Mouse (Mus musculus) C3H10T1/2 (cell line): Measurements from ENCODE around the gene Olfr45. TPM values are rescaled to one million over a fixed set of nuclear protein-coding genes. Genes with fewer than 3 reads are reported as not detected.

Source experiments
- polyA plus RNA-seq, 2 experiments: library from polyadenylated mRNA; unstranded; fragments of >200 nt; fragmentation: generic; extraction: Trizol; gene quantifications; one replicate each; pipeline ENCODE4 v1.2.1; 2012; ENCODE audit warnings: missing spikeins in 2 of 2

The Olfr45 gene
- polyA plus RNA-seq: not detected

DNA sequence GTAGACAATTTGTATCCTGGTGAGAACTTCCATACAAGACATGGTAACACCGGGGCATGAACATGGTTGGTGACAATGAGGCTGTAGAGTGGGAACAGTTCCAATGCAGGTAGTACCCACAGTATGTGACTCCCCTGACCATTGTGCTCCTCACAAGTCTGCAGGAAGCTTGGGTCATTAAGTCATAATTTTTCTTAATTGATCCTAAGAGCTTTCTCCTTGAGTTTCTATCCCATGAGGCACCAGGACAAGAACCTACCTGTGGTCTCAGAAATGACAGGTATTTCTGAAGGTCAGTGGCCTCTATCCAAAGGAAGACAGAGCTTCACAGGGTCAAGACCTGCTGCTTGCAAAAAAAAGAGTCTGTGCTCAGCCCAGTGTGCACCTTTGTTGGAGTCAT is at the start of gene Olfr45:
TSS of gene Olfr45 (plus strand) at position 301 of the 400 bp plus-strand sequence.

DNA sequence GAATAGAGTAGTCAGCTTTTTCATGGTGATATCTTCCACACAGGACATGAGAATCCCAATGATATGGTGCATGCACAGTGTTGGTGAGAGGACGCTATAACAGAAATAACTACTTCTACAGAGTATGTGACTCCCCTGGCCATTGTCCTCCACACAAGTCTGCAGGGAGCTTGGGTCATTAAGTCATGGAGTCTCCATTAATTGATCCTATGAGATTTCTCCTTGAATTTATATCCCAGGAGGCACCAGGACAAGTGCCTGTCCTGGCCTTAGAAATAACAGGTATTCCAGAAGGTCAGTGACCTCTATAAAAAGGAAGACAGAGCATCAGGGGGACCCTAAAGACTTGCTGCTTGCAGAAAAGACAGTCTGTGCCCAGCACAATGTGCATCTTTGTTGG is 35.6 kb upstream of the Olfr45 start, which contains the start of gene Olfr53:
TSS of gene Olfr53 (plus strand) at position 301 of the 400 bp plus-strand sequence.

DNA sequence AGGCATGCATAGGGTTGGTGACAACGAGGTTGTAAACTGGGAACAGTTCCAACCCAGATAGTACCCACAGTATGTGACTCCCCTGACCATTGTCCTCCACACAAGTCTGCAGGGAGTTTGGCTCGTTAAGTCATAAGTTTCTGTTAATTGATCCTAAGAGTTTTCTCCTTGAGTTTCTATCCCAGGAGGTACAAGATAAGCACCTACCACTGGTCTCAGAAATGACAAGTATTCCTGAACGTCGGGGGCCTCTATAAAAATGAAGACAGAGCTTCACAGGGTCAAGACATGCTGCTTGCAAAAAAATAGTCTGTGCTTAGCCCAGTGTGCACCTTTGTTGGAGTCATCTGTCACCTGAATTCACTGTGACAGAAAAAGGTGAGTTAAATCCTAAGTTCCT is 22.1 kb upstream of the Olfr45 start, which contains the start of gene Olfr539:
TSS of gene Olfr539 (plus strand) at position 301 of the 400 bp plus-strand sequence.

DNA sequence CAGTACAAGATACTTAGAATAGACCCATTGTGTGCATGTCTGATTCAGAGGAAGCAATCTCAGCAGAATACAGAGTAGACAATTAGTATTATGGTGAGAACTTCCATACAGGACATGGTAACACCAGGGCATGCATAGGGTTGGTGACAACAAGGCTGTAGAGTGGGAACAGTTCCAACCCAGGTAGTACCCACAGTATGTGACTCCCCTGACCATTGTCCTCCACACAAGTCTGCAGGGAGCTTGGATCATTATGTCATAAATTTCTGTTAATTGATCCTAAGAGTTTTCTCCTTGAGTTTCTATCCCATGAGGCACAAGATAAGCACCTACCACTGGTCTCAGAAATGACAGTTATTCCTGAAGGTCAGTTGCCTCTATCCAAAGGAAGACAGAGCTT is 15.2 kb downstream of the Olfr45 start, which contains the start of gene Olfr541:
TSS of gene Olfr541 (plus strand) at position 301 of the 400 bp plus-strand sequence.

Other genes with a start within 250 kb of the Olfr45 start
- not detected for gene Olfr533, start 218.6 kb upstream of the Olfr45 start, polyA plus RNA-seq
- not detected for gene Olfr535, start 197.7 kb upstream of the Olfr45 start, polyA plus RNA-seq
- gene Olfr536, start 174.6 kb upstream of the Olfr45 start, polyA plus RNA-seq: not detected
- not detected for gene Olfr538, start 114.1 kb upstream of the Olfr45 start, polyA plus RNA-seq
- under 1 TPM in 1 of 2 experiments, not detected in 1; under 0.01 TPM for gene Olfr46, start 80.7 kb upstream of the Olfr45 start, polyA plus RNA-seq
- not detected for gene Olfr61, start 53.0 kb upstream of the Olfr45 start, polyA plus RNA-seq
- gene Olfr53, start 35.5 kb upstream of the Olfr45 start, polyA plus RNA-seq: not detected
- gene Olfr539, start 22.0 kb upstream of the Olfr45 start, polyA plus RNA-seq: under 1 TPM in 1 of 2 experiments, not detected in 1; under 0.01 TPM
- not detected for gene Olfr541, start 15.3 kb downstream of the Olfr45 start, polyA plus RNA-seq
- under 1 TPM in 1 of 2 experiments, not detected in 1; 0.01 TPM for gene Cyp2e1, start 81.8 kb downstream of the Olfr45 start, polyA plus RNA-seq
- gene Syce1, start 105.9 kb downstream of the Olfr45 start, polyA plus RNA-seq: not detected
- gene Zfp941, start 140.2 kb downstream of the Olfr45 start, polyA plus RNA-seq: under 1 TPM in 1 of 2 experiments, not detected in 1; 0.02 TPM
- under 1 TPM; 0.09 TPM for gene Urah, start 153.1 kb downstream of the Olfr45 start, polyA plus RNA-seq
- gene Scgb1c1, start 163.6 kb downstream of the Olfr45 start, polyA plus RNA-seq: not detected
- gene Odf3, start 165.9 kb downstream of the Olfr45 start, polyA plus RNA-seq: under 1 TPM in 1 of 2 experiments, not detected in 1; 0.05 TPM
- gene Gm45785, start 174.4 kb downstream of the Olfr45 start, polyA plus RNA-seq: not detected
- 10 to 100 TPM; 19.4 to 29.0 TPM for gene Ric8a, start 175.0 kb downstream of the Olfr45 start, polyA plus RNA-seq
- gene Bet1l, start 175.6 kb downstream of the Olfr45 start, polyA plus RNA-seq: 10 to 100 TPM; 11.9 to 31.0 TPM
- gene Psmd13, start 200.0 kb downstream of the Olfr45 start, polyA plus RNA-seq: 100 to 1,000 TPM in 1 of 2 experiments, 10 to 100 TPM in 1; 91.3 to 207 TPM
- gene Sirt3, start 200.4 kb downstream of the Olfr45 start, polyA plus RNA-seq: 10 to 100 TPM in 1 of 2 experiments, 1 to 10 TPM in 1; 7.5 to 19.5 TPM
- gene Cox8b, start 218.5 kb downstream of the Olfr45 start, polyA plus RNA-seq: not detected
- gene Nlrp6, start 239.0 kb downstream of the Olfr45 start, polyA plus RNA-seq: under 1 TPM in 1 of 2 experiments, not detected in 1; 0.02 TPM